Mouse (Mus musculus): Measurements from ENCODE around the gene Epn2.

- TF ChIP-seq MAFK (IDR thresholded peaks at IDR 0.05; ENCODE audit: insufficient read depth, low read depth, low read length) = no peak
- no peak for TF ChIP-seq HCFC1 (IDR thresholded peaks at IDR 0.05; ENCODE audit: borderline replicate concordance, insufficient read depth, low read length)
- no peak for TF ChIP-seq ZNF384 (IDR thresholded peaks at IDR 0.05; ENCODE audit: low read depth, low read length)
- no peak for TF ChIP-seq ZC3H11A (IDR thresholded peaks at IDR 0.05; ENCODE audit: borderline replicate concordance, low read depth, low read length)
Observed at GRCm38 (mm10) chr11:61619356-61619755, 39.9 kb upstream of the Epn2 start.

All from ES-E14 (cell line).